Mouse (Mus musculus) cerebellum, adult 2 months (tissue): ENCODE data around the gene Cenpj.

ENCODE experiments used
- CTCF ChIP-seq: fragments of 200-500 bp; IDR thresholded peaks from 2 replicates; pipeline ENCODE4 v1.5.1; 2011; ENCODE audit warnings: low read depth, mild to moderate bottlenecking, control low read depth, low read length, moderate library complexity, borderline replicate concordance; ENCODE audit not compliant: insufficient read depth
- POLR2A ChIP-seq: fragments of 200-500 bp; IDR thresholded peaks from 2 replicates; pipeline ENCODE4 v1.6.1; 2011; ENCODE audit warnings: low read length, control low read depth, borderline replicate concordance; ENCODE audit not compliant: insufficient read depth

DNA sequence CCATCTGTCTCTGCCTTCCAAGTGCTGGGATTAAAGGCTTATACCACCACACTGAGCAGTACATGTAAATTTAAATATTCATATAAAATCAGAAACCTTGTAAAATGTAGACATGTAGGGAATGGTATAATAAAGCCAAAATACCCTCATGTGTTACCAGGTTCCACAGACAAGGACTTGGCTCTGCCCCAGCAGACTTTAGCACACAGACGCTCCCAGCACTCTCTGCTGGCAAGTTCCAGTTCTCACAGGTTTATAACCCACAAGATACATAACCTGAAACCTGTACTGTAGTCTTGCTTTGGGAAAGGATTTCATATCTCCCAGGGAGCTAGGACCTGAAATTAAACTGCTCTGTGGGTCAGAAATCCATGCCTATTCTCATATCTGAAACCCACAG, 30.3 kb downstream of the Cenpj start:
- no peak for TF ChIP-seq CTCF
- no peak for TF ChIP-seq POLR2A
